Mouse (Mus musculus) brain, embryonic 14.5 days (tissue): ENCODE results near the gene Osbpl8. TPM values are rescaled to one million over a fixed set of nuclear protein-coding genes. Genes with fewer than 3 reads are reported as not detected.
"Not testable (repeated sequence)": the region's sequence is repeated elsewhere in the genome, so short reads cannot be mapped to it uniquely, and the experiment has no call there.

ENCODE experiments used
- DNase-seq: peaks from one replicate; pipeline ENCODE4 v3.0.0-alpha.2; 2011; ENCODE audit warnings: low read depth
- CTCF ChIP-seq: fragments of 200-500 bp; IDR thresholded peaks from 2 replicates; pipeline ENCODE4 v1.5.1; 2012; ENCODE audit warnings: inconsistent platforms, mild to moderate bottlenecking, moderate library complexity, borderline replicate concordance; ENCODE audit not compliant: insufficient read depth, insufficient read length; ENCODE audit errors: extremely low read depth
- POLR2A ChIP-seq: fragments of 200-500 bp; IDR thresholded peaks from 2 replicates; pipeline ENCODE4 v1.6.1; 2012; ENCODE audit warnings: mild to moderate bottlenecking, inconsistent platforms, borderline replicate concordance; ENCODE audit not compliant: poor library complexity, insufficient read depth, insufficient read length, severe bottlenecking; ENCODE audit errors: extremely low read depth
- polyA plus RNA-seq: library from polyadenylated mRNA; depleted of rRNA; stranded (reverse); fragments of >200 nt; gene quantifications from 2 replicates; pipeline ENCODE4 v1.2.3, GENCODE M21; 2012

Gene Osbpl8
- polyA plus RNA-seq, 1 experiment, result 24.2 TPM

DNA sequence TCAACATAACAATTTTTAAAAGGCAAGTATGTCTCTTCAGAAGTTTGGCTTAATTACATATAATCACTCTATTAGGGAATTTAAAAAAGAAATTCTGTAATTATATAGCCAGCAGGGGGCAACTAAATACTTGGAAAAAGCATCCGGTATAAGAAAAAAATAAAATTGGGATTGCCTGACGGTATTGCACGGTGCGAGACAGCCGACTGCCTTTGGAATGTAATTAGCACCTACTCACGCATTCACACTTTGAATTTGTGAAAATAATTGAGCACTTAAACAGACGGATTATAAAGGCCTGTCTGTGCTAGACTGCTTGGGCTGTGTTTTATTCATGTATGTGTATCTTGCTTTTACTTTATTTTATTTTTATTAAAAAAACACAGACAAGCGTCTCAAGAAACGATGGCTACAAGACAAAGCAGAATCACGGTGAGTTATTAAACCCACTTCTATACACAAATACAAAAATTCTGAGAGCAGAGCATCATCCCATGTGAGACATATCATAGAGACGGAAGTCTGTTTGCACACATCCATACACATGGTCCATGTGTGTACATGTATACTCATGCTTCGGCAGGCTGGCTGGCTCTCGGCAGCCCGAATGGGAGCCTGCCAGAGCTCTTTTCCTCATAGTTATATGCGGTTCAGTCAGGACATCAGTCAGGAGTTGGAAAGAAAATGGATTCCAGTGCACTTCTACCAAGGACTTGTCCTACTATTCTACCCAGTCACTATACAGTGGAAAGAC is 34.5 kb upstream of the Osbpl8 start:
- no peak for TF ChIP-seq POLR2A
- TF ChIP-seq CTCF, result no peak
- DNase-seq, result peak; percentile 88

DNA sequence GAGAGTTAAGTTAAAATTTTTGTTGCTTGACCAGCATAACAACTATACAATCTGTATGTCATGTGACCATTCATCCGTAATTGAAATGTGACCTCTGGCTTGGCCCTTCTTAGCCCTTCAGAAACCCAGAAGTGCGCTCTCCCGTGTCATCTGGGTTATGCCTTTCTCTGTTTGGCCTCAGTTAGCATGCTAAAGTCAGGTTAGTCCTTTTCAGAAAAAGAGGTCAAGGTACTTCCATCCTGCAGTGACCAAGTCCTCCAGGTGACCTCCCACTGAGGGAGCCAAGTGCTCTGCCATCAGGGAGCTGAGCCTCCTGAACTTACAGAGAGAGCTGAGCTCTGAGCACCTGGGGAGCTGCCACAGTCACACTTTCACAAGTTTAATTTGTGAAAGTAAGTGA is 33.7 kb upstream of the Osbpl8 start:
- no peak for DNase-seq
- TF ChIP-seq POLR2A, result no peak
- no peak for TF ChIP-seq CTCF

DNA sequence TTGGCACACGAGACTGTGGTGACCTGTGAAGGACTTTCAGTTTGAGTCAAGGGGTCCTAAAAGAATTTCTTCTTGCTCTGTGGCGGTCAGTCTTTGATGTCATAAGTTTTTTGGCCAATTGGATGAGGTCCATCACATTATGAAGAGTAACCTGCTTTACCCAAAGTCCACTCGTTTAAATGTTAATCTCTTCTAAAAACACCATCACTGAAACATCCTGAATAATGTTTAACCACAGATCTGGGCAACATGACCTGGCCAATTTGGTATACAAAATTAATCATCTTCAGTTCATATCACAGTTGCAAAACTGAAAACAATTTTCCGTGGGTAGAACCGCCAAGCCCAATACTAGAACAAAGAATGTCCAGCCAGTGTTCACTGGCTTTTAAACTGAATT is 31.3 kb upstream of the Osbpl8 start:
- no peak for DNase-seq
- TF ChIP-seq CTCF, result no peak
- no peak for TF ChIP-seq POLR2A

DNA sequence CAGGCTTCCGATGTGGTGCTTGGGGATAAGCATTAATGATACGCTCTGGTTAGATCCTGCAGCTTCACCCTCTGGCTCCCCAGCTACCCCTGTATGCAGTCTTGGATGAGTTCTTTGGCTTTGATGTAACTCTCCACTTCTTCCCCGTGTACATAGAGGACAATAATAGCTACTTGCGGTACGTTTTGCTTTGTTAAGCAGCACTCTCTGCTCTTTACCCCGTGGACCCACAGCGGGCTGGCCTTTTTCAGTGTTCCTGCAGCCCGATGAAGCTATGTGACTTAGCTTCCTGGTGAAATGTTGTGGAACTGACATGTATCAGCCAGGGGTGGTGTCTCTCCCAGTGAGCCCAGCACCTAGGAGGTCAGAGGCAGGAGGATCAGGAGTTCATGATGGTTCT is 30.6 kb upstream of the Osbpl8 start:
- TF ChIP-seq POLR2A (no peak), CTCF (no peak)
- no peak for DNase-seq

DNA sequence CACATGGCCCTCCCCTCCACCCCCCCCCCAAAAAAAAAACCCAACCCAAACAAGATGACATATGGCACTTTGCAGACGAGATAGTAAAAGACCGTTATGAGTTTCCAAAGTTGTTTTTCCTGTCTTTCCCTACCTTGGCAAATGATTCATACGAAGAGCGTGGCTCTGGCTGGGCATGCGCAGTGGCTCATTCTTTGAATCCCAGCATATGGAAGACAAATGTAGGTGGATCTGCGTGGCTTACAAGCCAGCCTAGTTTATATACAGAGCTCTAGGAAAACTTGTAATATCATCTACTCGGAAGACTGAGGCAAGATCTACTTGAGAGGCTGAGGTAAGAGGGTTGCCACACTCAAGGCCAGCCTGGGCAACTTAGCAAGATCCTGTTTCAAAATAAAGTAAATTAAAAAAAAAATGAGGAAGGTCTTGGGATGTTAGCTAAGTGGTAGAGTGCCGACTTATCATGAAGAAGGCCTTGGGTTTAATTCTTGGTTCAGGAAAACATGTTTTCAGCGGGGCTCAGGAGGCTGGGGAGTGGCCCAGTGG is 30.1 kb upstream of the Osbpl8 start:
- no peak for DNase-seq
- TF ChIP-seq CTCF (no peak), POLR2A (no peak)

DNA sequence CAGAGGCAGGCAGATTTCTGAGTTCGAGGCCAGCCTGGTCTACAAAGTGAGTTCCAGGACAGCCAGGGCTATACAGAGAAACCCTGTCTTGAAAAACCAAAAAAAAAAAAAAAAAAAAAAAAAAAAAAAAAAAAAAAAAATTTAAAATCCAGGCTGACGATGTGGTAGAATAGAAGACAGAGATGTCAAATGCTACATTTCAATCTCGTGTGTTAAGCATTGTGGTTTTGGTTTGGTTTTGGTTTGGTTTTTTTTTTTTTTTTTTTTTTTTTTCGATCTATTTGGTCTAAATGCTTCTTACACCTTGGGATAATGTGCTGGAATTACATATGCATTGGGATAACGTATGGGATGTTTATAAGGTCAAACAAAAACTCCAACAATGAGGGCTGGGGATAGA is 28.2 kb upstream of the Osbpl8 start:
- not testable (repeated sequence) for DNase-seq

DNA sequence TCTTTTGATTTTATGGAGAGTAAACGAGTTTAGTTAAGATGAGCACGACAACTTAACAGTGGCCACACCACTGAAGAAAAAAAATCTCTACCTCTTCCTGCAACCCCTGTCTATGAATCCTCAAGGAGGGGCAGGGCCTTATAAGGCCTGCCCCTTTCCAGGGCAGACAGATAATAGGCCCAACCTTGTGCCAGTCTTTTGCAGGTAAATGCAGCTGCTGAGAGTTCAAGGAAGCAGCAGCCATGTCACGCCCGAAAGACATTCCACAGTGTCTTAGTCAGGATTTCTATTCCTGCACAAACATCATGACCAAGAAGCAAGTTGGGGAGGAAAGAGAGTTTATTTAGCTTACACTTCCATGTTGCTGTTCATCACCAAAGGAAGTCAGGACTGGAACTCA is 26.6 kb upstream of the Osbpl8 start:
- TF ChIP-seq CTCF (no peak), POLR2A (no peak)
- no peak for DNase-seq

DNA sequence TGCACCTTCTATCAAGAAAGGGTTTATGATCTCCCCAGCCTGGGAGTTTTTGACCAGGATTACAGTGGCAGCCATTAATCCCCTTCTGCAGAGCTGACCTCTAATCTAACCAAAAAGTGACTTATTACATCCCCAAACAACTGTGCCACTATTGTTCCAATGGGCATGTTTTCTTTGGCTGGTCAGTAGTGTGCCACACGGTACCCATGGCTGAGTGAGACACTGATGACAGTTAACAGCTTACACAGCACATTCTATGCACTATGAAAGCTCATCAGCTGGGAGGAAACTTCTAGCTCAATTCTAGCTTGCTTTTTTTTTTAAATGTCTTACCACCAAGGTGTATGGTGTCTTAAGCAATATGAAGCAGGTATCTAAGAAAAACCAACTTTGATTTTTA is 25.4 kb upstream of the Osbpl8 start:
- no peak for DNase-seq
- TF ChIP-seq POLR2A, result no peak
- no peak for TF ChIP-seq CTCF

DNA sequence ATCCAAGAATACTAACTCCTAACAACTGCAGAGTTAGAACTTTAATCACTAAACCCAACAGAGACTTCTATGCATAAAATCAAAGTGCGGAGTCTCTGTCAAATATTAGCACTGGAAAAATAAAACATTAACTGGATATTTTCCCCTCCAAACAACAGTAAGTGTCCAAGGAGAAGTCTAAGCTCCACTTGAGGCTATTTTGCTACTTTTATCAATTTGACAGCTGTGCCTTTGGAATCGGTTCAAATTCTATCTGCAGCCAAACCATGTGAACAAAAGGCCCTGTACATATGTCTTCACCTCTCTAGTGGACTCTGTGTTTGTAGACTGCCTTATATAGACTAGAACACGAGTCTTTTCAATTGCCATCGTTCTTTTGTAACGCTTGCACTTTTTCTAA is 24.7 kb upstream of the Osbpl8 start:
- no peak for TF ChIP-seq POLR2A
- TF ChIP-seq CTCF, result no peak
- DNase-seq, result peak; percentile 37

DNA sequence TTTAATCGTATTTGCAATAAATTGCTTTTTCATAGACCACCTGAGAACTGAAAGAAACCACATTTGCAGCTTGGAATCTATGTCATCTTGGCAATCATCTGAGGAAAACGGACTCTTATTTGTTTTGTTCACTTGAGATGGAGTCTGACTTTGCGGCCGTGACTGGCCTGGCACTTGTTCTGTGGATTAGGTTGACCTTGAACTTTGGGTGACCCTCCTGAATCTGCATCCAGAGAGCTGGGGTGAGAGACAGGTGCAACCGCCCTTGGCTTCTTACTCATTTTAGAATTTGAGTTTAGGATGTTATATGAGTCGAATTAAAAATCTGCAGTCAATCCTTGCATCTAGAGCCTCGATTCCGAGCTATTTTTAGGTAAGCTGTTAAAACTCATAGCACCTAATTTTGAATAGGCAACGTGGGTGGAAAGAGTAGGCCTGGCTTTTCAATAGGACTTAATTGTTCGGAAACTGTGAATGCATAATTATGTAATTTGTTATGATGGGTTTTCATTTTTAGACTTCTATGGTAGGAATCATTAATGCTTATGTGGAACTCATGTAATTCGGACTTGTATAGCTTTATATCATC is 20.1 kb upstream of the Osbpl8 start:
- TF ChIP-seq POLR2A (no peak), CTCF (no peak)
- no peak for DNase-seq

DNA sequence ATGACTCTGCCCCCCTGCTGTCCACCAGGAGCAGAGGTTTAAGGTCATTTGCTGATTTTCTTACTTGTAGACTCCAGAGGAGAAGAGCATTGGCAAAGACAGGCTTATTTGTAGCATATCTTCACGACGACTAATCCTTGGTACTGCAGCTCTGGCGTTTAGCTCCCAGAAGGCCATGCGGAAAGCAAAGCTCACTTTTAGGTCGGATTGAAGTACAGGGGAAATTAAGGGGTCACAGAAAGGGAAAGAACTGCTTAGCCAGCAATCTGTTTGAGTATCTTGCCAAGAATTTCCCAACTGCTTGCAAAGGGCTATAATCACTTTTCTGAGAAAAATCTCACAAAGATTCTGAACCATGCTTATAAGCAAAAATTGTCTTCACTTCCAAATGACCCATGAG is 14.8 kb upstream of the Osbpl8 start:
- DNase-seq, result no peak
- TF ChIP-seq POLR2A (no peak), CTCF (no peak)

DNA sequence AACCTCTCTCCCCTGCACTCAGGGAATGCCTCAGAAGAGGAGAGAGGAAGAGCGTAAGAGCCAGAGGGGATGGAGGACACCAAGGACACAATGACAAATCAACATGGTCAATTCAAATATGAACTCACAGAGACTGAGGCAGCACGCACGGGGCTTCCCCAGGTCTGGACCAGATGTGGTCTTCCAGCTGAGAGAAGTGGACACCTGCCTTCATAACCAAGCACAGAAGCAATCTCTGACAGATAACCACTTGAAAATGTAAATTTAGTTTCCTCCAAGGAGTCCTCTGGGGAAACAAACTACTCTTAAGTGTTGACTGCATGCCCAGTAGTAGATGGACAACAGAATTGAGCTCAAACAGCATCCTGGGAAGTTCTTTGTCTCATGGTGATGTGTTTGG is 9.5 kb upstream of the Osbpl8 start:
- DNase-seq, result no peak

More for the DNA sequence above, 9.5 kb upstream of the Osbpl8 start:
- TF ChIP-seq CTCF (no peak), POLR2A (no peak)
